Mouse (Mus musculus): ENCODE measurements around the gene Zfp687.

The Zfp687 gene

GRCm38 (mm10) chr3:94965878-94966277 lies 49.4 kb downstream of the Zfp687 start:
- in situ Hi-C loops (cut with MboI; ENCODE audit: low sequenced_read_pairs), result no loop called here

GRCm38 (mm10) chr3:94964989-94965388 lies 50.3 kb downstream of the Zfp687 start:
- in situ Hi-C loops (cut with MboI; ENCODE audit: low sequenced_read_pairs), result no loop called here

GRCm38 (mm10) chr3:94960322-94960721 lies 54.9 kb downstream of the Zfp687 start:
- in situ Hi-C loops (cut with MboI; ENCODE audit: low sequenced_read_pairs), result no loop called here

- in situ Hi-C loops (cut with MboI; ENCODE audit: low sequenced_read_pairs), result no loop called here
Observed at GRCm38 (mm10) chr3:94959871-94960270, 55.4 kb downstream of the Zfp687 start.

- in situ Hi-C loops (cut with MboI; ENCODE audit: low sequenced_read_pairs), result no loop called here
Observed at GRCm38 (mm10) chr3:94958295-94958694, 57.0 kb downstream of the Zfp687 start.
